ENCODE assay signal across 36 mouse cellular contexts in the genomic region with DNA sequence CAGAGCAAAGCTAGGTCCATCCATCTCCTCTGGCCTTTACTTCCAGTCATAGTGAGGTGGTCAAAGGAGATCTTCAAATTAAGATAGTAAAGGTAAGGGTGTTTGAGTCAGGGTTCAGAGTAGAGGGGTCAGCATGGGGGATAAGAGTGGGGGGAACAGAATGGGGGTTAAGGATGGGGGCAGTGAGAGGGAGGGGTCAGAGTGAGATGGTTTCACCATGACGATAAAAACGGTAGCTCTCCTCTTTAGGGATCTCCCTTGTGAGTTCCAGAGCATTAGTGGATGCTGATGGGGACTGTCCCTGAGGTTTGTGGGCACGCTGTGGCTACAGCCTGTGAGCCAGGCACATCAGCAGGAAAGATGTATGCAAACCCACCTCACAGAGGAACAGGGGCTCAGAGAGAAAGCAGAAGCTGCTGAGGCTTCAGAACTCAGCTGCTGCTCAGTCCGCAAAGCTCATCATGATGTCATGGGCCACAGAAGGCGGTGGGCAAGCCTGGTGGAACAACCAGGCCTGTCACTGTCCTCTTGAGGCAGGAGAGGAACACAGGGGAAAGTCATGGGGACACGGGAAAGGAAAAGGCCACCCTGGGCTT. TPM values are rescaled to one million over a fixed set of nuclear protein-coding genes. Genes with fewer than 3 reads are reported as not detected.
DNase-seq lines count a peak whose midpoint lies in the region; ATAC-seq and TF ChIP-seq lines count a peak whose summit lies in the region.
"Had no signal": no experiment of that assay in that cellular context is flagged by ENCODE, and none has a peak within 500 bp of the region (broad histone marks: within the 10 kb centered on the region; RNA-seq: fewer than 3 reads in every experiment).

No protein-coding gene starts in this region.

- H3K4me1 ChIP-seq in lung, adult 2 months (ENCODE audit: control insufficient read depth, insufficient read depth, low read length), result no peaks in the 10 kb centered on the region
- no peaks in the 10 kb centered on the region for H3K4me1 ChIP-seq in forebrain, embryonic 13.5 days
- H3K4me1 ChIP-seq: embryonic facial prominence, embryonic 12.5 days; forebrain, embryonic 15.5 days; limb, embryonic 10.5 days; limb, embryonic 15.5 days; lung, embryonic 15.5 days; midbrain, embryonic 12.5 days; neural tube, embryonic 13.5 days had no signal

- 57% methylated on average over 6 of the region's 6 CpGs for WGBS in lung, adult 2 months
- 84% methylated on average over 6 of the region's 6 CpGs for WGBS in forebrain, embryonic 13.5 days

- no peaks in the 10 kb centered on the region for H3K36me3 ChIP-seq in forebrain, embryonic 13.5 days (ENCODE audit: poor library complexity, severe bottlenecking)
- H3K36me3 ChIP-seq: embryonic facial prominence, embryonic 12.5 days; forebrain, embryonic 15.5 days; G1E; limb, embryonic 10.5 days; limb, embryonic 15.5 days; lung, embryonic 15.5 days; midbrain, embryonic 12.5 days; neural tube, embryonic 13.5 days had no signal

- intact Hi-C loops in heart, postnatal 25 days (cut with DNase I), result no loop called here
- intact Hi-C loops in heart, postnatal 10 days (cut with DNase I), result no loop called here

- no peak for TF ChIP-seq CTCF in lung, adult 2 months (IDR thresholded peaks at IDR 0.05; ENCODE audit: insufficient read depth, low read length)

- H3K4me3 ChIP-seq in lung, adult 2 months (replicated peaks; ENCODE audit: extremely low read depth, low read depth, low read length), result no peak overlapping the region
- no peak overlapping the region for H3K4me3 ChIP-seq in forebrain, embryonic 13.5 days
- H3K4me3 ChIP-seq: embryonic facial prominence, embryonic 12.5 days; forebrain, embryonic 15.5 days; limb, embryonic 10.5 days; limb, embryonic 15.5 days; lung, embryonic 15.5 days; midbrain, embryonic 12.5 days; neural tube, embryonic 13.5 days had no signal

- TF ChIP-seq POLR2A in lung, adult 2 months (IDR thresholded peaks at IDR 0.05; ENCODE audit: borderline replicate concordance, extremely low read depth, low read depth, low read length), result no peak

- DNase-seq in lung, postnatal 36 days, result peak; percentile 33
- no peak for DNase-seq in lung, adult 2 months
- DNase-seq in c-Kit-positive CD71-negative TER-119-negative erythroid progenitor cells, embryonic 14.5 days (ENCODE audit: low read depth), result peak; percentile 25
- DNase-seq in heart, postnatal 25 days (ENCODE audit: low spot score), result no peak
- no peak for DNase-seq in heart, postnatal 10 days
- DNase-seq: adrenal gland, adult 8-10 months; cerebellum, adult 11 months; cerebellum, adult 9-10 months; cerebellum, postnatal 36 days; embryo, embryonic 11 days; gastrocnemius, postnatal 25 days; heart, adult 18-20 months; kidney, adult 9 months; kidney, postnatal 10 days; layer of hippocampus, adult 9-11 months; thymus, adult 18-20 months; thymus, postnatal 36 days had no signal

- peak; percentile 67 for ATAC-seq in megakaryocyte, adult 5-6 weeks (ENCODE audit: poor library complexity, severe bottlenecking)
- ATAC-seq in forebrain, embryonic 13.5 days, result no peak
- ATAC-seq: forebrain, embryonic 15.5 days; intestine, postnatal 0 days had no signal

- no peaks in the 10 kb centered on the region for H3K27me3 ChIP-seq in forebrain, embryonic 13.5 days
- H3K27me3 ChIP-seq: embryonic facial prominence, embryonic 12.5 days; forebrain, embryonic 15.5 days; limb, embryonic 15.5 days; lung, embryonic 15.5 days; midbrain, embryonic 12.5 days; neural tube, embryonic 13.5 days had no signal

- H3K4me2 ChIP-seq in forebrain, embryonic 13.5 days, result no peak overlapping the region
- H3K4me2 ChIP-seq: embryonic facial prominence, embryonic 12.5 days; forebrain, embryonic 15.5 days; heart, embryonic 11.5 days; hindbrain, embryonic 14.5 days; limb, embryonic 15.5 days; lung, embryonic 15.5 days; midbrain, embryonic 12.5 days; neural tube, embryonic 13.5 days had no signal

- no peaks in the 10 kb centered on the region for H3K9me3 ChIP-seq in forebrain, embryonic 13.5 days (replicated peaks)
- H3K9me3 ChIP-seq: embryonic facial prominence, embryonic 12.5 days; forebrain, embryonic 15.5 days; limb, embryonic 10.5 days; limb, embryonic 15.5 days; lung, embryonic 15.5 days; midbrain, embryonic 12.5 days; neural tube, embryonic 13.5 days had no signal

- H3K27ac ChIP-seq in forebrain, embryonic 13.5 days, result no peak overlapping the region
- H3K27ac ChIP-seq: embryonic facial prominence, embryonic 12.5 days; forebrain, embryonic 15.5 days; hindbrain, embryonic 14.5 days; limb, embryonic 10.5 days; limb, embryonic 15.5 days; liver, embryonic 14.5 days; lung, embryonic 15.5 days; midbrain, embryonic 12.5 days; neural tube, embryonic 13.5 days; stomach, postnatal 0 days had no signal

- H3K9ac ChIP-seq in forebrain, embryonic 13.5 days, result no peak overlapping the region
- H3K9ac ChIP-seq: embryonic facial prominence, embryonic 12.5 days; forebrain, embryonic 15.5 days; hindbrain, embryonic 14.5 days; limb, embryonic 15.5 days; liver, embryonic 14.5 days; lung, embryonic 15.5 days; midbrain, embryonic 12.5 days; neural tube, embryonic 13.5 days had no signal

RNA-seq across cellular contexts. Expression of gene Marco, which starts 27.6 kb away (rescaled TPM):
- 5.3 and 7.8 TPM in 2 replicates for polyA plus RNA-seq in lung, adult 2 months (2012; rRNA removed)
- not detected in 2 replicates for total RNA-seq in megakaryocyte, adult 5-6 weeks (2015)
- not detected in 2 replicates for total RNA-seq in megakaryocyte, adult 5-6 weeks (2017)
- total RNA-seq in heart, postnatal 25 days (2021), result under 1 TPM in 1 of 2 experiments, not detected in 1; 0.14 TPM
- not detected in 2 replicates for polyA plus RNA-seq in forebrain, embryonic 13.5 days (2015; fragmentation: Nextera tagmentation; extraction: Ambion mirVana)
- not detected for total RNA-seq in heart, postnatal 10 days (2021)
- total RNA-seq: adrenal gland, adult 8-10 months; gastrocnemius, adult 18-20 months; left cerebral cortex, postnatal 10 days had no signal
- polyA plus RNA-seq: frontal cortex, adult 2 months; G1E; heart, embryonic 11.5 days; limb, embryonic 10.5 days; midbrain, embryonic 12.5 days; small intestine, adult 2 months had no signal

Comparison
In these comparisons a context has a peak if more than half of its experiments do, and no peak if none do; other contexts are left out.
1. DNase-seq: peak in lung, postnatal 36 days (single experiment) and c-Kit-positive CD71-negative TER-119-negative erythroid progenitor cells, embryonic 14.5 days (single experiment); none in lung, adult 2 months (single experiment), heart, postnatal 25 days (single experiment) and heart, postnatal 10 days (0 of 2).